Mouse (Mus musculus) adrenal gland, adult (tissue): ENCODE measurements at regions not wholly inside any gene's neighbourhood (a gene's known extent, or its start where the extent isn't known, plus 50 kb on each side); places are given as distances from the start of the nearest gene placed in this dataset.

Source experiments
- DNase-seq, 2 experiments: peaks; one replicate each; pipeline ENCODE4 v3.0.0; 2022 to 2023; ENCODE audit warnings: low spot score in 1 of 2; ENCODE audit not compliant: inconsistent age in 2 of 2

- no peak for DNase-seq
Measured at GRCm38 (mm10) chr16:68017672-68018071, 397.0 kb upstream of the Cadm2 start.

- DNase-seq, result no peak
Measured at GRCm38 (mm10) chr16:67989671-67990070, 369.0 kb upstream of the Cadm2 start.

GRCm38 (mm10) chr16:67976565-67976964, 355.9 kb upstream of the Cadm2 start:
- DNase-seq, result no peak

GRCm38 (mm10) chr16:67968311-67969145, 347.8 kb upstream of the Cadm2 start:
- DNase-seq, result no peak

DNA sequence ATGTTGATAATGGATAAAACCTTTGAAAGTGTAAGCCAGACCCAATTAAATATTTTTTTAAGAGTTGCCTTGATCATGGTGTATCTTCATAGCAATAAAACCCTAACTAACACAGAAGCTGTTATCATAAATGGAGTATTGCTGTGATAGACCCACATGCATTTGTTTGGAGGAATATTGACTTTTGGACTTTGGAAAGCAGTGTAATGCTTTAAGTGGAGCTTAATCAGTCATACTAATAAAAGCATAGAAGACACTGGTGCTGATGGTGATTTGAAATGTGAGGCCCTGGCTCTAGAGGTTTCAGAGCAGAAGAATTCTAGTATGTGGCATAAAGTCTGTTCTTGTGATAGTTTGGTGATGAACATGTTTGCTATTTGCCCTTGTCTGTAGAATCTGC, 328.4 kb upstream of the Cadm2 start:
- no peak for DNase-seq

GRCm38 (mm10) chr16:67944406-67944805, 323.7 kb upstream of the Cadm2 start:
- DNase-seq, result no peak

DNA sequence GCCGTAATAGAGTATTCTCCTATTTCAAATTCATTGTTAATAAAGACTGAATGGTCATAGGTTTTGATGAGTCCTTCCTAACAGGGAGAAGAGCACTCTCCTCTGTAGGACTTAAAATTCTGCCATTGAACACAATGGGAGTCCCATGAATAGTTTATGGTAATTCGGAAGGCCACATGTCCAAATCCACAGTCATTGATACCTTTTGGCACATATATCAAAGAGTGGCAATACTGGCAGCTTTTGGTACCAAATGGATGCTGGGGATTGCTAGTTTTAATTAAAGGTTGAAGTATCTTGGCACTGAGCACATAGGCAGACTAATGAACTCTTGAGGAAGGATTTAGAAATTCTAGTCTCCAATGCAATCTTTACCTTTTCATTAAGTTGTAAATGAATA, 298.5 kb upstream of the Cadm2 start:
- DNase-seq, result no peak

DNA sequence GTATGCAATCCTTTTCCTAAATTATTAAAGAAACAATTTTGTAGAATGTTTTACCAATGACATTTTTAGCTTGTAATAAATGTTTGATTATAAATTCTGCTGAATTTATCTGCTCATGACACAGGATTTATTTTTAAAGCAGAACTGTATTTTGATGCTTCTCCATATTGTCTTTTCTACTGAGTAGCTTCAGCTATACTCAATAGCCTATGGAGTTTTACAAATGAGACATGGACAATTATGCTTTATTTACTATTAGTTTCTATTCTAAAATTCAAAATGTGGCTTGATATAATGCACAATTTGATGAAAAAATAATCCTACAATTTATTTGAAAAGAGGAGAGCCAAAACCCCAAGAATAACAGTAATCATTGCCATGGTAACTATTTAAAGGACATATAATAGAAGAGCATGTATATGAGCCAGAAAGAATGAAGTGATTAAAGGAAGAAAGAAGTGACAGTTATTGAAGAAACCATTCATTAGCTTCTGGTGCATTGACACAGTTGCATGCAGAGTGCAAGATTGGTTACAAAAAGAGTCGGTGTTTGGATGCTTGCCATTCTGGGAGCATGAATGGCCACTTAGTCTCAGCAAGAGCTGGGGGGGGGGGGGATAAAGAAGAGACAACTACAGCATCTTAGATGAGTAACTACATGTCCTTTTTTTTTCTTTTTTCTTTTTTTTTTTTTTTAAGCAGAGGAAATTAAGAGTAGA, 250.8 kb upstream of the Cadm2 start:
- no peak for DNase-seq

DNA sequence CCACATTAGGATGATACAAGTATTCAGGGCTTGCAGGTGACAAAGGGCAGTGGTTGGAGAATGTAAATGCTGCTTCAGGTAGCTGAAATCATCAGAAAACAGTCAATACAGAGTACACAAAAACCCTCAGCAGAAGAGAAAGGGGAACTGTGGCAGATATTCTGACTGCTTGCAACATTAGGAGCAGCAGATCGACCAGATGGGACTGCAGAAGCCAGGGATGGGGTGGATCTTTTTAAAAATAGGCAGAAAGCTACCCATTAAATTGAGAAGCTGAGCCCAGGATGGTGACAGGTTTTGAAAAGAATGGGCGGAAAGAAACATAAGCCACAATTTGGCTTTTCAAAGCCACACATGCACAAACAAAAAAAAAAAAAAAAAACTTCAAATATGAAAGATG, 229.5 kb upstream of the Cadm2 start:
- DNase-seq, result no peak

GRCm38 (mm10) chr16:67844481-67844880, 223.8 kb upstream of the Cadm2 start:
- DNase-seq, result no peak

- DNase-seq, result no peak
Measured at GRCm38 (mm10) chr16:67797236-67797635, 176.5 kb upstream of the Cadm2 start.

DNA sequence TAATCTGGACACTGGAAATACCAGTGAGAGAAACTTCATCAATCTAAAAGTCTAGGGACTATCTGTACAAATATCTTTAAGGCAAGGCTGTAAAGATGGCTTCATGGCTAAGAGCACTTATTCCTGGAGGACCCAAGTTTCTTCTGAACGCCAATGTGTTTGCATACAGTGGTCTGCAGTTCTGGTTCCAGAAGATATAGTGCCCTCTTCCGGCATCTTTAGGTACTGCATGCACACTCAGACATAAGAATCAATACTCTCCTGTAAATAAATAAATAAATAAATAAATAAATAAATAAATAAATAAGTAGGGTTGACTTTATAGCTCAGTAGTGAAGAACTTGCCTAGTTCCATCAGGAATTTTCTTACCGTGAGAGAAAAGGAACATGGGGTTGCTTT, 155.4 kb upstream of the Cadm2 start:
- peak; percentile 11 to 46 for DNase-seq

DNA sequence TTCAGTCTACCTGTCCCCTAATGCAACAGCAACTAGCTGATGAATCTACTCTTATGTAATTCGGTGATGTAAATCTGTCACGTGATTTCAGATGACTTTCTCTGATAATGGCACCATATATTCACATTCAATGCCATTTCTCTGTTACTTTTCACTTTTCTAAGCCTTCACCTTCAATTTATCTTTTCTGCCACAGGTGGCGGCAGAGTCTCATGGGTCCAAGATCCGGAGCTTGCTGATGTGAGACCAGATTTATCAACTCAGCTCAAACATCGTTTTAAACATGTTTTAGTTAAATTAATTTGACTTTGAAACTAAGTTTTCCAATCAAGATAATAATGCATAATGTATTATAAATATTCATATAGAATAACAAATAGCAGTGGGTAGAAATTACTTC, 148.4 kb upstream of the Cadm2 start:
- DNase-seq, result no peak

DNA sequence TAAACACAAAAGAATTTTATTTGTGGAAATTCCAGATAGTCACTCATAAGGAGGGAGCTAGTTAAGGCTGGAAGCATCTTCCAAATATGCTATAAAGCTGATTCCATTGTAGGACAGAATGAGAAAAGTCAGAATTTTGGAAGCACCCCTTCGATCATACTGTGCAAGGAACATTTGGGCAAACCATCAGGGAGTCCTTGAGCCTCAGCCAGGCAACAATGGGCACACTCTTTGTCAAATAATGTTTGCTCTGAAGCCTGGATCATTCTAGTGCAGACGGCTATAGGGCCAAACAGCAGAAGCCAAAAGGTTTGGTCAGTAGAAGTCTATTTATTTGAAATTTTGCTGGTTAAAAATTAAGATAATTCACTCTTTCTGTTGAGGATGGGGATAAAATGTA, 114.7 kb upstream of the Cadm2 start:
- no peak for DNase-seq

GRCm38 (mm10) chr16:67698619-67699018, 77.9 kb upstream of the Cadm2 start:
- DNase-seq, result no peak
